Mouse (Mus musculus) embryo, embryonic 10 days (tissue): ENCODE data around the gene Slc38a10.

ENCODE experiments used
- DNase-seq: peaks from one replicate; pipeline ENCODE4 v3.0.0-alpha.2; 2015; ENCODE audit warnings: low spot score

Gene Slc38a10

GRCm38 (mm10) chr11:120151113-120151494 lies at the start of gene Slc38a10:
Gene Slc38a10 (minus strand): TSS chr11:120151346.
- peak; percentile 100 for DNase-seq

DNA sequence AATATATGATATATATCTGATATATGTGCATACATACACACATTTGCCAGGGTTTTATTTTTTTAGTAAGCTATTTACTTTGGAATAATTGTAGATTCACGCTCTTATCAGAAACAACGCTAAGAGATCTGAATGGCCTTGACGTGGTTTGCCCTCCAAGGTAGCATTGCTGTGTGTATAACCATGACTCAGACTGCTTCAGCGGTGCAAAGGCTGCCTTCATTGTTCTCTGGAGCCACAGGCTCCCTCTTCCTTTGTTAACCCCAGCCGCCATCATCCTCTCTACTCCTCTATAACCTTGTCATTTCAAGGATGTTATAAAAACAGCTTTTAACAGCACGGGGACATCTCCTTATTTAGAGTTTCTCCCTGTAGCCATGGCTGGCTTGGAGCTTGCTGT lies 49.5 kb upstream of the Slc38a10 start:
- DNase-seq, result no peak

DNA sequence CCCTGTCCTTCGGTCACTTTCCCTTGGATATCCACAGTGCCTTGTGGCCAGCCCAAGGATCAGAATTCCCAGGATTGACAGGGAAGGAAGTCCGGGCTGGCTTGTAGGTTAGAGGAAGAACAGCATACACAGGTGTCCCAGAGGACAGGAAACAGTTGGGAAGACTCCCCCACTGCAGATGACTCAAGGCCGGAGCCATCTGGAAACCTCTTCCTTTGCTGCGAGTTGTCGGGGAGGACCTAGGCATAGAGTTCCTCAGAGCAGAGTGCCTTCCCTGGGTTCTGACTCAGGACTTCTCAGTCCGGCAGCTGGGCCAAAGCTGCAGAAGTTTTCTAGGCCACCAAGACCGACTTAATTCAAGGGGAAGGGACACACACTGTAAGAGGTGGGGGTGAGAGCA lies 48.6 kb upstream of the Slc38a10 start:
- DNase-seq, result no peak

DNA sequence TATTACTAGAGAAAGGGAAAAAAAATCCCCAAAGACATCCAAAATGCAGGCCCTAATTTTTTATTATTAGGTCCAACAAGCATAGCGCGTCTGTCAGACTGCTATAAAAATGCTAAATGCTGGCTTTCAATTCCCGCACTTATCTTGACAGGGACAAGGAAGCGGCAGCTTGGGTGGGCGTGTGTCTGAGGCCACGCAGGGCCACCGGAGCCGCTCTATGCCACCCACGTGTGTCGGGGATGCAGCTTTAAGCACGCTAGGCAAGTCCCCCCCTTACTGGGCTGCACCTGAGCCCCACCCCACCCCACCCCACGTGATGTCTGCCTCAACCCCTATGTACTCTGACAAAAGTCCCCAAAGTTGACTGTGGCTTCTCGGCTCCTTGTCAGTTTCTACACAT lies 47.7 kb upstream of the Slc38a10 start:
- DNase-seq, result peak; percentile 25

DNA sequence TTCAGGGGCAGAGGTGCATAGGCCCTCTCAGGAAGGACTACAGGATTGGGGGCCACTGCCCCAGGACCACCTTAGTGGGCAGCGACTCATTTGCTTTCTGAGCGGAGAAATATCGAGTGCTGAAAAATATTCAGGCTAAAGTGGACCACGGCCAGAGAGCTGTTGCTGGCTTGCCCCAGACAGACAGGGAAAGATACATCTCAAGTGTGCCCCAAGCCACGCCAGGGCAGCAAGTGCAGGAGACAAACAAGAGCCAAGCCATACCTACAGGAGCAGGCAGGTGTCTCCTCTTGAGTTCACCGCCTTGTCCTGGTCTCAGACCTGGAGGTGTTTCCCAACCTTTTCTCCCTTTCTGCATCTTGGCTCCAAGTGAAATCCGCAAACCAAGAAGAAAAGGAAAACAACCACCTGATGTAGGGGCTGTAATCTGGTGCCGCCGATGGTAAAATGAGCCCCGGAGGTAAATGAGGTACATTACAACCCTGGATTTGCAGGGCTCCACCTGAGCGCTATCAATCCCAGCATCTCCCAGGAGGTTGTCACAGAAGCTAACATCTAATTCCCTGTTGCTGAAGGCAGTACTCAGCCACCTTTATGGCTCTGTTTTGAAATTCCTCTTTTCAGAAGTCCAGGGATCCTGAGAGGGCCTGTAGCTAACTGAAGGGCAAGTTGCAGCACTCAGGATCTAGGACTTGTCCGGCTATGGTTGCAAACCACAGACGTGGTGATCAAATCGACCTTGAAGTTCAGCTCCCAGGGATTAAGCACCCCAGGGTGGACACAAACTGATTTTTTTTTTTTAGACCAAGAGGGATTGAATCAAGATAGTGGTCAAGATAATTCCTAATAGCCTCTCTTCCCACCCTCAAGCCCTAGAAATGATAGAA lies 39.6 kb upstream of the Slc38a10 start:
- DNase-seq, result no peak

GRCm38 (mm10) chr11:120189459-120190312 lies 38.5 kb upstream of the Slc38a10 start:
- DNase-seq, result peak; percentile 99

DNA sequence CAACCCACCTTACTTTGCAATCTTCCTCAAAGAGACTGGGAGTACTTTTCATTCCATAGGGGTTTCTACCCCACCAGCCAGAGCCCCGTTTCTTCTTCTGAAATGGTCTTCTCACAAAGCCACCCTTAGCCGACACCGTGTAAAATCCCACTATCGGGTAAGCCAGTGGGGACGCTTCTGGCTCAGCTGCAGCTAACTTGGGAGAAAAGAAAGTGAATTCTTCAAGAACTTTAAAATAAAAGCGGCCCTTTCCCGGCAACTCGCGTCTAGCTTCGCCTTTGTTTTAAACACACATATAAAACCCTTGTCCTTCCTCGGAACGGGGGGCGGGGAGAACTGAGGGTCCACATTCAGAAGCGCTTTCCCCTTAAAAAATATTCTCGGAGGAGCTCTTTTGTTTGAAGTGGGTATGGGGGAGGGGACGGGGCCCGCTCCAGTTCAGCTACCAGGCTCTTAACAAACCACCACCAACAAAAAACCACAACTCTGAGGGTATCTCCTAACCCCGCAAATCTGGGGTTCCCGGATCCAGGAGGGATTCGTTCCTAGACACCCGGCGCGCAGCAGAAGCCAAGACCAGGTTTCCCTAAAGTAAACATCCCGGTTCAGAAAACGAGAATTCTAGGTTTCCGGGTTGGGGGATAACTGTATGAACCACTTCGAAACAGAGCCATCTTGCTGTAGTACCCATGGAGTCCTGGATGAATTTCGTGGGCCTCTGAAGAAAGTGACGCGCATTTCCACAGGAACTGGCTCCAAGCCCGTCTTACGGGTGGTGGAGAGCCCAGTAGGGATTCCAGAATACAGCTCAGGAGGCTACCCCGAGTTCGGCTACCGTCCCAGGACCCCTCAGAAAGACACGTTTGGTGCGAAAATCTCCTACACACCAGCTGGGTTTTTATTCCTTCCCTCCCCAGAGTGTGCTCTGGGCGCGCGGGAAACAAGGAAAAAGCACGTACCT lies 37.6 kb upstream of the Slc38a10 start:
- DNase-seq, result peak; percentile 52

DNA sequence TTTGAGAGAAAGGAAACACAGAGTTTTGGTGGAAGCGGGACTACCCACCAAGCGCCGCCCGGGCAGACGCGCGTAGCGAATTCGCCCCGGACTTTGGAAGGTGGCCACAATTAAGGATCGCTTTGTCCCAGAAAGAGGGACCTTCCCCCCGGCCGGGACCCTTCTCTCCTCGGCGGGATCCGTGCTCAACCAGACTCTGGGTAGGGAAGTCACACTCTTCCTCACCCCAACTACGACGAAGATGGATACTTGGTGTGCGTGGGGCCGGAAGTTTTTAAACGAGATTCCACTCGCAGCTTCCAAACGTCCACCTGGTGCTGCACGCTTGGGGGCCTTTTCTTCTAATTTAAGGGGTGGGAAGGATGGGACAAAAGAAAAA lies 36.9 kb upstream of the Slc38a10 start:
- peak; percentile 47 for DNase-seq

GRCm38 (mm10) chr11:120187236-120188101 lies 36.3 kb upstream of the Slc38a10 start:
- DNase-seq, result peak; percentile 63

DNA sequence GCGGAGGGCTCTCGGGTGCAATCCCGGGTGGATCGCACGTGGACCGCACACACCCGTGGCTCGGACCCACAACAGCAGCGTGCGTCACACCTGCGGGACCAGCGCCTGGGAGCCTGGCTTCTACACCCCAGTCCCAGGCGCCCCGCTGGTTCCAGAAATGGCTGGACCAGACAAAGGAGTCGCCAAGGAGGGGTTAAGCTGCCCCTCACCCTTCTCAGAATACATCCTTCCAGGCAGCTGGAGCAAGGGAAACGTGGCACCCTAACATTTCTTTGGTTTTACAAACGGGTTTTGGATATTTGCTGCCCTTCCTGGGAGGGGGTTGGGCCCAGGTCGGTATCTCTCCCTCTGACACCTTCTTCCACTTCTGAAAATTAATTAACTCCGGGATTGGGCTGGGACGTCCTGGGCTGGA lies 35.7 kb upstream of the Slc38a10 start:
- peak; percentile 73 for DNase-seq

GRCm38 (mm10) chr11:120186145-120186740 lies 35.1 kb upstream of the Slc38a10 start:
- no peak for DNase-seq

- DNase-seq, result peak; percentile 74
Measured at GRCm38 (mm10) chr11:120185316-120186141, 34.4 kb upstream of the Slc38a10 start.

GRCm38 (mm10) chr11:120184371-120185315 lies 33.5 kb upstream of the Slc38a10 start:
- peak; percentile 82 for DNase-seq

- peak; percentile 54 for DNase-seq
Measured at GRCm38 (mm10) chr11:120183708-120184107, 32.6 kb upstream of the Slc38a10 start.

- no peak for DNase-seq
Measured at GRCm38 (mm10) chr11:120183180-120183579, 32.0 kb upstream of the Slc38a10 start.

DNA sequence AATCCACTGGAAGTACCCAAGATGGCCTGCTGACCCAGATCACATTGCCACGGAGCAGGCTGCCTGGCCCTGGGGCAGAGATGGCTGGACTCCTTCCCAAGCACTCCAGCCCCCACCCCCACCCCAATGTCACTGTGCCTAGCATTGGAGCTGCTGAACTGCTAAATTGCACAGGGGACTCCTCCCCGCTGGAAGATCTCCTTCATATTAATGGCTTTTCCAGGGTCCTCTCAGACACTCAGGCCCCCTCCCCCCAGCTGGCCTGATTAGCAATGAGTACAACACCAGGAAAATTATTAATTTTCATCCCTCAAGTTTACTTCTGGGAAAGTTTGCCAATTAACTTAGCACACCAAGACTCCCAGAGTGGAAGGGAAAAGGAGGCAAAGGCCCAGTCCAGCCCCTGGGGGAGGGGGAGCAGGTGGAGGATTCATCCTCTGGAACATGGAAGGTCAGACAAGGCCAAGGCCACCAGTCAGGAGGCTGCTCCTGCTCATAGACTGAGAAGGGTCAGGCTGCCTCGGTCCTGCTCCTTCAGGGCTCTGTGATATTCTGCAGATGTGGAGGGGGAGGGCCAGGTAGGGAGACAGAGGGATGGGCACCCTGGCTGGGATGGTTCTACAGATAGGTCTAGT lies 31.4 kb upstream of the Slc38a10 start:
- DNase-seq, result peak; percentile 46

- DNase-seq, result no peak
Measured at GRCm38 (mm10) chr11:120181379-120181778, 30.2 kb upstream of the Slc38a10 start.

- no peak for DNase-seq
Measured at GRCm38 (mm10) chr11:120179374-120179773, 28.2 kb upstream of the Slc38a10 start.
